Mouse (Mus musculus): ENCODE measurements around the gene Spata13.

Spata13 gene

GRCm38 (mm10) chr14:60782121-60782656 lies 148.4 kb downstream of the Spata13 start:
- no peak for ATAC-seq (ENCODE audit: low TSS enrichment)

- no peak for ATAC-seq (ENCODE audit: low TSS enrichment)
Measured at GRCm38 (mm10) chr14:60783196-60783595, 149.4 kb downstream of the Spata13 start.

GRCm38 (mm10) chr14:60784427-60785315 lies 150.9 kb downstream of the Spata13 start, which contains the start of gene Mipep:
Gene Mipep, plus strand, starts transcription at chr14:60784573.
- peak; percentile 99 for ATAC-seq (ENCODE audit: low TSS enrichment)

DNA sequence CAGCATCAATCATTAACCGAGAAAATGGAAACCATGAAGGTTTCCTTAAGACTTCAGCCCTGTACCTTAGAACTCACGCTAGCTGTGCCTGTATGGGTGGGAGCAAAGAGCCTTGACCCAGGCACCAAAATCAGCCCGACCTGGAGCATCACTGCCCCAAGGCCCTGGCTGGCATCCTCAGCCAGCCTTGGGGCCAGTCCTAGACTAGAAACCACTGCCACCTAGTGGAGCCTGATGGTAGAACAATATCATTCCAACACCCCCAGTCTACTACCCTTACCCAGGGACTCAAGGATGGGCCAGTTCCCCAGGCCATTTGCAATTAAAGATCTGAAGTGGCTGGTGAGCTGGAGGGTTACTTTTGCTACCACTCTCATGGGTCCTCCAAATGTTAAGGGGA lies 156.3 kb downstream of the Spata13 start:
- ATAC-seq (ENCODE audit: low TSS enrichment), result peak; percentile 83

- peak; percentile 93 for ATAC-seq (ENCODE audit: low TSS enrichment)
Measured at GRCm38 (mm10) chr14:60796600-60797322, 163.0 kb downstream of the Spata13 start.

DNA sequence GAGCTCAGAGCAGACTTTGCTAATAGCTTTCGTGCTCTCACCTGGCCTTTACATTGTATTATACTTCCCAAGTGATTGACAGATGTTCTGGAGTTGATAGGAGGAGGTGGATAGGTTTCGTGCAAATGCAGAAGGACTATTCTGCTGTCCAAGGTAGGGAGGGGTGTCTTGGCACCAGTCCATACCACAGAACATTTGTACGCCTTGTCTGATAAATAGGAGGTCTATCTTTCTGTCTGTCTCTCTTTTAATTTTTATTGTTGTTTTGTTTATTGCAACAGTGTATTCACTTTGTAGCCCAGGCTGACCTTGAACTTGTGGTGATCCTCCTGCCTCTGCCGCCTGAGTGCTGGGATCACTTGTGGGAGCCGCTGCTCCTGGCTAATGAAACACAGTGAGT lies 163.8 kb downstream of the Spata13 start:
- ATAC-seq (ENCODE audit: low TSS enrichment), result no peak

DNA sequence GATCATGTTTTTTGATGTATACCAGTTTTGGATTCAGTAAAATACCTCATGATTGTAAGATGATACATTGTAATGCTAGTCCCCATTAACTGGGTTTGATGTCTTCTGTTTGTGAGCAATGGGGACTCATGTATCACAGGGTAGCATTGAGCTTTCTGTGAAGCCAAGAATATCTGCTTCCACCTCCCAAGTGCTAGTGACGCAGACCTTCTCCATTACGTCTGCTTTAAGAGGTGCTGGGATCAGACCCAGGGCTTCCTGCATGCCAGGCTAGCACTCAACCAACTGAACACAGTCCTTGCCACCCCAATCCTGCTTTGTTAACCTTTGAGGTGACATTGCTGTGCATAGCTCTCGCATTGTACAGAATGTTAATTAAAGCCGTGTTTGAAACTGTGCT lies 164.9 kb downstream of the Spata13 start:
- no peak for ATAC-seq (ENCODE audit: low TSS enrichment)

GRCm38 (mm10) chr14:60799762-60800728 lies 166.2 kb downstream of the Spata13 start:
- no peak; the same call in 1 of the 2 replicates for ATAC-seq (ENCODE audit: low TSS enrichment)

DNA sequence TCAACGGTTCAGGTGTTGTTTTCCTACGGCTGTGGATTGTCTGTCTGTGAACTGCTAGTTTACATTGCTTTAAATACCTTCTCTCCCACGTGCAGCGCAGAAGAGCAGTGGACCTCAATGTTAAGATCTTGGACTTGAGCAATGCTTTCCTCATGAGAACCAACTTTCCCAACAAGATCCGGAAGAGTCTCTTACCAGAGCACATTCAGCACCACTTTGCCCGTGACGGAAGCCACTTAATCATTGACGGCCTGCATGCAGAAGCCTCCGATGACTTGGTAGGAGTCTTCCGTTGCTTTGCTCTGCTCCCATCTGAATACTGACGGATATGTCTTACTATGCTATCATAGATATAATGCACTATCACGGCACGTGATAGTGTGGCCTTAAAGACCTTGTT lies 168.2 kb downstream of the Spata13 start:
- no peak for ATAC-seq (ENCODE audit: low TSS enrichment)

DNA sequence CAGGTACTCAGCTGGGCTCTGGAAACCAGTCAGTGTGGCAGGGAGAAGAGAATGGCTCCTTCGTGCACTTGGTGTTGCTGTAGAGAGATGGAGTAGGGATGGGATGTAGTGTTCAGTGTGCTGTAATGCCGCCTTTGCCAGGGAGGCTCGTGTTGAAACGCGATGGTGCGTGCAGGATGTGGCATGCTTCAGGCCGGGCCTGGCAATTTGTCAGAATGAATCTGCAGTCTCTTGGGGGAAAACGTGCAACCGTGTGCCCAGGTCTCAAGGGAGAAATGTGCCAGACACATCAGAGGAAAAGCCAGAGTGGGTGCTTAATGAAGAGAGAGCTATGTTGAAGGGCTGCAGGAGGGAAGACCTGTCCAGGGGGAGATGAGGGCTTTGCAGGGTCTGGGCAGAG lies 171.2 kb downstream of the Spata13 start:
- ATAC-seq (ENCODE audit: low TSS enrichment), result no peak

DNA sequence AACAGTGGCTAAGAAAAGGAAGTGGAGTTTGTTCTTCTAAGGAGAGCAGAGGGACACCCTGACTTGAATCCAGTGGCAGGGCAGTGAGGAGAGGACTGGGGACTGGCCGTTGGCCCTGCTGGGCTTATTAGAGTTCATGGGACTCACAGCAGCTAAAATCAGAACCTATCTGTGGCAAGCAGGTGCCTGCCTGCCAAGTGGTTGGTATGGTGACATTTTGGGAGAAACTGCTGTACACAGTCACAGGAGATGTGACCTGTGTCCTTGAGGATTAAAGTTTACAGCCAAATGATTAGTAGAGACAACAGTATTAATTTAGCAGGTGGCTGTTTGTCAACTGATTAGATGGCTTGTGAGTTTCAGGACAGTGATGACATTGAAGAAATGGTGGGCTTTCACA lies 172.1 kb downstream of the Spata13 start:
- ATAC-seq (ENCODE audit: low TSS enrichment), result no peak

GRCm38 (mm10) chr14:60806891-60807344 lies 173.1 kb downstream of the Spata13 start:
- ATAC-seq (ENCODE audit: low TSS enrichment), result peak; percentile 62

DNA sequence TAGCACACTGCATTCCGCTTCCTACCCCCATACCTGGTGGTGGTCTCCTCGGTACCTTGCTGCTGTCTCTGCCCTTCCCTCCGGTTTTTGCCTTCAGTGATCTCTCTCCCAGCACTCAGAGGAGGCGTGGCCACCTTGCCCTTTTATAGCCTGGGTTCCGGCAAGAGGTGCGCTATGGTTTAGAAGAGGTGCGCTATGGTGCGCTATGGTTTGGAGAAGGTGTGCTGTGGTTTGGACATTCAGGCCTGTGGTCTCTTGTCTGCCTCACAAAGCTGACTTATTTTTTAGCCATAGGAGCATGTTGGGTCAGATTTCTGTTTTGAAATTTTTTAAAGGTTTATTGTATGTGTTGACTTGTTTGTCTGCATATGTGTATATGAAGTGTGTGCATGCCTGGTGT lies 176.1 kb downstream of the Spata13 start:
- ATAC-seq (ENCODE audit: low TSS enrichment), result no peak

DNA sequence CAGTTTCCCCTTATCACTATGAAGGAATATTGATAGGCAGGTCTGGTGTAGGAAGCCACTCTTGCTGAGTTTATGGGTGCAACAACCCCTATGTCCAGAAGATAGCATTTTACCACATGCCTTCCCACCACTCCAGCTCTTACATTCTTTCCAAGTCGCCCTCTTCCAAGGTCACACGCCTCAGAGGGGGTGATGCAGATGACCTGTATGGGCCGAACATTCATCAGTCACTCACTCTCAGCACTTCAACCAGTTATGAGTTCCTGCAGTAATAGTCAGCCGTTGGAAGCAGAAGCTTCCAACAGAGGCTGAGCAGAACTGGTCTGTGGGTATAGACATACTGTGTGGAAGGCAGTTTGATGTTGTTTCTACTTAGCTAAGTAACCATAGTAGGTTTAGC lies 177.7 kb downstream of the Spata13 start:
- no peak for ATAC-seq (ENCODE audit: low TSS enrichment)
